Mouse (Mus musculus): ENCODE results near the gene Dclk3.

- no peak for TF ChIP-seq POLR2A (IDR thresholded peaks at IDR 0.05; ENCODE audit: borderline replicate concordance, extremely low read depth, insufficient read depth, insufficient read length, poor library complexity, severe bottlenecking)
- TF ChIP-seq CTCF (IDR thresholded peaks at IDR 0.05; ENCODE audit: borderline replicate concordance, extremely low read depth, insufficient read depth, insufficient read length), result no peak
Measured at GRCm38 (mm10) chr9:111421862-111422261, 17.0 kb upstream of the Dclk3 start.

Measured in brain, embryonic 14.5 days (tissue).